Mouse (Mus musculus) liver, postnatal 0 days (tissue): ENCODE results near the gene Kif23.

ENCODE experiments used
- CTCF ChIP-seq: sonication (generic); IDR thresholded peaks from 2 replicates; pipeline ENCODE4 v1.5.1; 2016; ENCODE audit warnings: antibody characterized with exemption, low read depth
- EP300 ChIP-seq: IDR thresholded peaks from 2 replicates; pipeline ENCODE4 v1.6.1; 2016; ENCODE audit warnings: antibody characterized with exemption, low read depth, mild to moderate bottlenecking

GRCm38 (mm10) chr9:61910526-61911256 is 35.9 kb downstream of the Kif23 start:
- peak; percentile 27 for TF ChIP-seq CTCF
- TF ChIP-seq EP300 = no peak
